In genomic region chr12:100908298-100909034, GRCm38 (mm10) we compare ENCODE assay signal across 8 mouse cellular contexts. TPM values are rescaled to one million over a fixed set of nuclear protein-coding genes. Genes with fewer than 3 reads are reported as not detected.
DNase-seq lines count a peak whose midpoint lies in the region; ATAC-seq and TF ChIP-seq lines count a peak whose summit lies in the region.

No protein-coding gene starts in this region.

- peak; percentile 23; the same call in 1 of the 2 replicates for ATAC-seq in kidney, postnatal 0 days (replicated peaks; ENCODE audit: low FRiP score, low read depth)
- no peak for ATAC-seq in embryonic facial prominence, embryonic 12.5 days (ENCODE audit: insufficient number of reproducible peaks, insufficient read depth, low FRiP score, low TSS enrichment)
- no peak for ATAC-seq in intestine, embryonic 15.5 days
- ATAC-seq in neural tube, embryonic 13.5 days (ENCODE audit: low read depth) = no peak; the same call in 1 of the 2 replicates
- ATAC-seq in frontal cortex, adult (ENCODE audit: low TSS enrichment) = no peak

- DNase-seq in kidney, postnatal 0 days (ENCODE audit: low spot score) = no peak
- no peak for DNase-seq in kidney, postnatal 10 days
- DNase-seq in right cerebral cortex, postnatal 10 days (ENCODE audit: low spot score in 2 of 2) = no peak
- no peak for DNase-seq in frontal cortex, postnatal 25 days (ENCODE audit: low spot score in 2 of 2)

- H3K27ac ChIP-seq in kidney, postnatal 0 days = no peak overlapping the region
- H3K27ac ChIP-seq in embryonic facial prominence, embryonic 12.5 days = no peak overlapping the region
- no peak overlapping the region for H3K27ac ChIP-seq in intestine, embryonic 15.5 days
- H3K27ac ChIP-seq in neural tube, embryonic 13.5 days (replicated peaks) = no peak overlapping the region

- no peaks in the 10 kb centered on the region for H3K9me3 ChIP-seq in kidney, postnatal 0 days (replicated peaks; ENCODE audit: low read length)
- H3K9me3 ChIP-seq in embryonic facial prominence, embryonic 12.5 days = no peaks in the 10 kb centered on the region
- no peaks in the 10 kb centered on the region for H3K9me3 ChIP-seq in intestine, embryonic 15.5 days
- H3K9me3 ChIP-seq in neural tube, embryonic 13.5 days = no peaks in the 10 kb centered on the region

- H3K4me1 ChIP-seq in kidney, postnatal 0 days (replicated peaks; ENCODE audit: insufficient read depth, low read length) = 0 out of 2 replicates have a peak, but pooled peaks cover 4% of the 10 kb centered on the region
- 0 out of 2 replicates have a peak, but pooled peaks cover 5% of the 10 kb centered on the region for H3K4me1 ChIP-seq in embryonic facial prominence, embryonic 12.5 days
- H3K4me1 ChIP-seq in intestine, embryonic 15.5 days (replicated peaks) = peaks cover 22% of the 10 kb centered on the region; the same call in 1 of the 2 replicates
- H3K4me1 ChIP-seq in neural tube, embryonic 13.5 days (replicated peaks) = peaks cover 14% of the 10 kb centered on the region

- H3K4me3 ChIP-seq in kidney, postnatal 0 days (replicated peaks; ENCODE audit: low read depth, low read length) = peak overlapping the region; percentile 31; the same call in 1 of the 2 replicates
- H3K4me3 ChIP-seq in embryonic facial prominence, embryonic 12.5 days = peak overlapping the region; percentile 42
- peak overlapping the region; percentile 39 for H3K4me3 ChIP-seq in intestine, embryonic 15.5 days (replicated peaks)
- peak overlapping the region; percentile 43 for H3K4me3 ChIP-seq in neural tube, embryonic 13.5 days

- 0 out of 2 replicates have a peak, but pooled peaks cover 12% of the 10 kb centered on the region for H3K36me3 ChIP-seq in kidney, postnatal 0 days (ENCODE audit: insufficient read depth, low read length)
- H3K36me3 ChIP-seq in embryonic facial prominence, embryonic 12.5 days = peaks cover 5% of the 10 kb centered on the region; the same call in 1 of the 2 replicates
- no peaks in the 10 kb centered on the region for H3K36me3 ChIP-seq in intestine, embryonic 15.5 days
- H3K36me3 ChIP-seq in neural tube, embryonic 13.5 days = peaks cover 16% of the 10 kb centered on the region

- no peaks in the 10 kb centered on the region for H3K27me3 ChIP-seq in kidney, postnatal 0 days (ENCODE audit: insufficient read depth, low read length)
- H3K27me3 ChIP-seq in embryonic facial prominence, embryonic 12.5 days = peaks cover 21% of the 10 kb centered on the region
- H3K27me3 ChIP-seq in intestine, embryonic 15.5 days (replicated peaks) = peaks cover 14% of the 10 kb centered on the region
- peaks cover 26% of the 10 kb centered on the region for H3K27me3 ChIP-seq in neural tube, embryonic 13.5 days

- 24% methylated on average over 9 of the region's 10 CpGs for WGBS in kidney, postnatal 0 days
- WGBS in embryonic facial prominence, embryonic 12.5 days = 26% methylated on average over 10 of the region's 10 CpGs
- 30% methylated on average over 10 of the region's 10 CpGs for WGBS in intestine, embryonic 15.5 days
- 20% methylated on average over 10 of the region's 10 CpGs for whole genome bisulfite sequencing in neural tube, embryonic 13.5 days

- H3K9ac ChIP-seq in kidney, postnatal 0 days (ENCODE audit: low read depth, low read length) = no peak overlapping the region
- peak overlapping the region; percentile 34 for H3K9ac ChIP-seq in embryonic facial prominence, embryonic 12.5 days
- H3K9ac ChIP-seq in intestine, embryonic 15.5 days = 0 out of 2 replicates have a peak overlapping the region, but pooled peaks have one; percentile 46
- peak overlapping the region; percentile 72 for H3K9ac ChIP-seq in neural tube, embryonic 13.5 days

- H3K4me2 ChIP-seq in kidney, postnatal 0 days (ENCODE audit: low read length) = peak overlapping the region; percentile 75
- H3K4me2 ChIP-seq in embryonic facial prominence, embryonic 12.5 days (replicated peaks) = peak overlapping the region; percentile 89
- H3K4me2 ChIP-seq in intestine, embryonic 15.5 days (replicated peaks) = peak overlapping the region; percentile 94
- H3K4me2 ChIP-seq in neural tube, embryonic 13.5 days = peak overlapping the region; percentile 86

- TF ChIP-seq CTCF in kidney, postnatal 0 days (IDR thresholded peaks at IDR 0.05; ENCODE audit: low read depth) = no peak

RNA-seq across cellular contexts. Expression of gene Gpr68, which starts 0.5 kb away (rescaled TPM):
- polyA plus RNA-seq in kidney, postnatal 0 days (2015; fragmentation: Nextera tagmentation; extraction: Ambion mirVana) = 0.36 and 0.57 TPM in 2 replicates
- polyA plus RNA-seq in embryonic facial prominence, embryonic 12.5 days (2016; fragmentation: Nextera tagmentation; extraction: Ambion mirVana) = 0.06 and 0.28 TPM in 2 replicates
- polyA plus RNA-seq in intestine, embryonic 15.5 days (2015; fragmentation: Nextera tagmentation; extraction: Ambion mirVana) = 0.61 and 0.62 TPM in 2 replicates
- polyA plus RNA-seq in neural tube, embryonic 13.5 days (2015; fragmentation: Nextera tagmentation; extraction: Ambion mirVana) = 2.1 and 2.2 TPM in 2 replicates
